Mouse (Mus musculus): ENCODE measurements around the gene Tmem273.

The Tmem273 gene

GRCm38 (mm10) chr14:32785556-32786130, at the start of gene Tmem273:
TSS of gene Tmem273 (plus strand) at chr14:32785963.
- DNase-seq = no peak

GRCm38 (mm10) chr14:32736561-32736960, 49.2 kb upstream of the Tmem273 start:
- DNase-seq = no peak

- DNase-seq = no peak
Measured at GRCm38 (mm10) chr14:32738586-32738985, 47.2 kb upstream of the Tmem273 start.

- DNase-seq = no peak
Measured at GRCm38 (mm10) chr14:32748519-32748918, 37.2 kb upstream of the Tmem273 start.

DNA sequence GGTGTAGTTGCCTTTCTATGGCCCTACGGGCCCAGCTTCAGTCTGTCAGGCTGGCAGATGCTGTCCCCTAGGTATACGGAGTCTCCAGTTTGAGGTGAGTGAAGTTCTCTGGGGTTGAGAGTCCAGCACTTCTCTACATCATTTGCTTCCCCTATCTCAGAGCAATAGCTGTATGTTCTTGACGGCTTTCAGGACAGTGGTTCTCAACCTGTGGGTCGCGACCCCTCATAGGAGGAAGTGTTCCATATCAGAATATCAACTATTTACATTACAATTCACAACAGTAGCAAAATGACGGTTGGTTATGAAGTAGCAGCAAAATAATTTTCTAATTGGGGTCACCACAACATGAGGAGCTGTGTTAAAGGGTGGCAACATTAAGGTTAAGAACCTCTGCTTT, 35.0 kb upstream of the Tmem273 start:
- no peak for DNase-seq

- DNase-seq = no peak
Measured at GRCm38 (mm10) chr14:32754286-32754685, 31.5 kb upstream of the Tmem273 start.

DNA sequence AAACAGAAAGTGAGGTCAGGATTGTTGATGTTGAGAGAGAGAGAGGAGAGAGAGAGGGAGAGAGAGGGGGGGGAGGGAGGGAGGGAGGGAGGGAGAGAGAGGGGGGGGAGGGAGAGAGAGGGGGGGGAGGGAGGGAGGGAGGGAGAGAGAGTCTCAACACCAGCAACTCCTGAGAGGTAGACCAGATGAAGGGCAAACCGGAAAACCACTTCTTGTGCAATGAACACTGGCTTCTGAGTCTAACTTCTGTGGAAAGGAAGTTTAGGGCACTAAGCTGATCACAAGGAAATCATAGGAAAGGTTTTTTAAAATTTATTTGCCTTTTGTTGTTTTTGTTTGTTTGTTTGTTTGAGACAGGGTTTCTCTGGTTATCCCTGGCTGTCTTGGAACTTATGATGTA, 23.6 kb upstream of the Tmem273 start:
- DNase-seq = no peak

DNA sequence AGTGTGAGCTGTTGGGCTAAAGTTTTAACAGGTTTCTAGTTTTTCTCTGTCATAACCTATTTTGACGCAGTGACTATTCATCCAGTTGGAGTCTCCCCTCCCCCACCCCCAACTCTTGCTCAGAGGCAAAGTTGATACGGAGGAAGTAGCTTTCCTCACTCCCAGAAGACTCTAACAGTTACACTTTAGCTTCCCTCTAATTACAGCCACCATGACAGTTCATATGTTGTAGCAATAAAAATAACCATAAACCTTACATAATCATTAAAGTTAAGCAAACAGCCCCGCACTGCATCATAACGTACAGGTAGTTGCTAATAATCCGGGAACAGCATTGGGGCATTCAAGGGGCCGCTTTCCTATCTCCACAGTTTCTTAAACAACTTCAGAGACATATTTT, 15.2 kb upstream of the Tmem273 start:
- no peak for DNase-seq

DNA sequence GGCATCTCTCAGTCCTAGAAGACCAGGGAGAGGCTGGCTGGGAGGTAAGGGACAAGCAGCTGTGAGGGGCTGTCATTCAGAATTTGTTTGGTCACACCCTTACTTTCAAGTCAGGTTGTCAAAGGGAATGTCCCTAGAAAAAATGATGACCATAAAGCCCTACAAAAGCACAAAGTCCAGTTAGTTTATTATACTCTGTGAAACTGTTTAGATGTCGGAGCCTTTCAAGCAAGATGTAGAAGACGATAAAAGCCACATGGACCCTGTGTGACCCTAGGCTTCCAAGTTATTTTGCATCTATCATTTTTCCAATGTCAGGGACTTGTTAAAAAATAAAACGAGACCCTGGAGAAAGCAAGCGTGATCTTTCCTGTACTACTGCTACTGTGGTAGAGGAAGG, 13.7 kb upstream of the Tmem273 start:
- no peak for DNase-seq

- peak; percentile 8 for DNase-seq
Measured at GRCm38 (mm10) chr14:32772791-32773190, 13.0 kb upstream of the Tmem273 start.

DNA sequence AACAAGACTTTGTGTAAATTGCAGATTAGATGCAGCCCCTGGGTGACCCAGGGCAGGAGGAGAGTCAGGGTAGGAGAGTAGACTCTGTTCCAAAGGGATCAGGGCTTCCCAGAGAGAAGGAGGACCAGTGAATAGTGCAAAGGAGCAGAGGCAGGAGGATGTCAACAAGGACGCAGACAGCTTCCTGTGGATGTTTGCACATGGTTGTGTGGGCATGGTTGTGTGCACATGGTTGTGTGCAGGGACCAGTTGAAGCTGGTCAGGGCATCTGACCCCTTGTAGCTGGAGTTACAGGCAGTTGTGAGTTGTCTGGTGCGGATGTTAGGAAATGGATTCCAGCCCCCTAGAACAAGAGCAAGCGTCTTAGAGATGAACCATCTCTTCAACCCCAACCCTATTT, 12.3 kb upstream of the Tmem273 start:
- no peak for DNase-seq

- no peak for DNase-seq
Measured at GRCm38 (mm10) chr14:32776077-32776476, 9.7 kb upstream of the Tmem273 start.

- DNase-seq = no peak
Measured at GRCm38 (mm10) chr14:32778362-32778761, 7.4 kb upstream of the Tmem273 start.

- DNase-seq = no peak
Measured at GRCm38 (mm10) chr14:32782866-32783265, 2.9 kb upstream of the Tmem273 start.

- no peak for DNase-seq
Measured at GRCm38 (mm10) chr14:32784130-32784747, 1.5 kb upstream of the Tmem273 start.

DNA sequence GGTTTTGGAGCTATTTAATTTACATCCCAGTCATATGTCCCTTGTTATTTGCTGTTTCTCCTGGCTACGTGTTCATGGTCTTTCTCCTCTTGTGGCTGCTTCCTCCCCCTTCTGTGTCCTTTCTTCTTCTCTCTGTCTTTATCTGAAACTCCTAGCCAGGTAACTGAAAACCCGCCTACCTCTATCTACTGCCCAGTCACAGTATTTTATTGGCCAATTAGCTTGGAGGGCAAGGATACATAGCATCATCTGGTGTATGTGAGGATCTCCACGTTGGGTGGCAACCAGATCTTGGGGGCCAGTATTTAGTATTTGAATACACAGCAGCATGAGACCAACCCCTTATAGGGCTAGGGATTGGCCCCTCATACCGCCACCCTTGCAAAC, 1.0 kb upstream of the Tmem273 start:
- no peak for DNase-seq

DNA sequence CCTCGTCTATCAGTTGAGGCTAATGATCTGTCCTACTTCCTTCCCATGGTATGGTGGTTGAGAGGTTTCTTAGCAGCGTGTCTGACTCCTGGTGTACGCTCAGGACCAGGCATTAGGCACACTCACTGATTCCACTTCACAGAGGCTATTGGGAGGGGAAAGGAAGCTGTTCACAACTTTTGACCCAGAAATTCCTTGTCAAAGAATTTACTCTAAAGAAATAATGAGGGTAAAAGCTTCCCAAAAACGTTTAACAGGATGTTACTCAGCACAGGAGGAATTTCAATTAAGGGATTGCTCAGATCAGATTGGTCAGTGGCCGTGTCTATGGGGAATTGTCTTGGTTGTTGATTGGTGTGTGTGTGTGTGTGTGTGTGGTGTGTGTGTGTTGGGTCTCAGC, 1.9 kb downstream of the Tmem273 start:
- DNase-seq = no peak

DNA sequence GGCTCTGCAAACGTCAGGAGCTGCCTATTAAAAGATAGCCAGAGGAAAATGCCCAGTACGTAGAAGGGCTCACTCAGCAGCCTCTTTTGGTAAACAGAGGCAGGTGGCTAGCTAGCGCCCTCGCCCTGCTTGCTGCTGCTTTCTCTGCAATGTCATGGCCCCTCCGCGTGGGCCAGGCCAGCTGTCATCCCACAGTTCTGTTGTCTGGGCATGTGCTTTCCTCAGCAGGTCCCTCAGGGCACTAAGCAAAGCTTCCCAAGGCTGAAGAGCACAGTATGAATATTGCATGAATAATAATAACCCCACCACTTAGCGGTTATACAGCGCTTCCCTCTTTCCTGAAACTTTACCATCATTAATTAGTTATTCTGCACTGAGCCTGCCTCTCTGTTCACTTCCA, 10.6 kb downstream of the Tmem273 start:
- DNase-seq = no peak

- no peak for DNase-seq
Measured at GRCm38 (mm10) chr14:32797803-32798202, 12.0 kb downstream of the Tmem273 start.

DNA sequence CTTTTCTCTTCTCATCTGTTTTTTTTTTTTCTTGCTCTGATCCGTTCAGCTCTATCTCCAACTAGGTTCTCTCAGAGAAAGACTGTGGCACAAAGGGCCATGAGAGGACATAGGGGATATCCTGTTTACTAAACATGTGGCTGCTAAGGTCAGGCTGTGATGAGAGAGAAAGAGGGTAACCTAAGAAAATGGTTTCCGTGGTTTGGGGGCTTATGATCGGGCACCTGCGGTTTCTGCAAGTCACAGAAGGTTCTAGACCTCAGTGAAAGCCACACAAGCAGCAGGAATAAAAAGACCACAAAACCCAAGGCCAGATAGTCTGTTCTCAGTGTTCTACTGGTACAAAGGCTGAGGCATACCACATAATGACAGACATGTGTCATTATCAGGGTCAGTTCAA, 12.6 kb downstream of the Tmem273 start:
- no peak for DNase-seq

GRCm38 (mm10) chr14:32800048-32800447, 14.3 kb downstream of the Tmem273 start:
- no peak for DNase-seq

DNA sequence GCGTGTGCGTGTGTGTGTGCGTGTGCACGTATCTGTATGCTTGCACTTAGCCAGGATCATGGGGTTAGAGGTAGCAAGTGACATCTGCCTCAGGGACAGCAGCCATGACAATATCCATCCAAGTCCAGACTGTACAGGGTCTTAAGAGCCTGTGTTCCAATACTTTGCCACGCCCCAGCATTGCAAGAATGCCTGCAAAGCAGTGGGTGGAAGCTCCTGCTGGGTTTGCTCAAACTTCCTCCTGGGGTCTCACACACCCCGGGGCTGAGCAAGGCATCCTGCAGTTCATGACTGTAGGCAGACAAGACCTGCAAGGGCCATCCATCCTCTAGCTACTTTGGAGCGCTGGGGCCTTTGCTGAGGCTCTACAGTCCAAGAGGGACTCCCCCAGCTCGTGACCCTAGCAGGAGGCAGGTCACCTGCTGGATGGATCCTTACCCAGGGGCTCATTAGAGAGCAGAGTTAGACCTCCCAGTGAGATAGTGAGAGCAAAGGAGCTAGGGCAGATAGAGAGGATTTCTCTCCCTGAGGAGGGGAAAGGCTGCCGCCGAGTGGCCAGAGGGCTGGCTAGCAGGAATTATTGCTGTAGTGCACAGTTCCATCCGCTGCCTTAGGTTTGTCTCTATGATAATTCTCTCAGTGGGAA, 15.4 kb downstream of the Tmem273 start:
- DNase-seq = peak; percentile 6

- no peak for DNase-seq
Measured at GRCm38 (mm10) chr14:32801662-32802024, 15.9 kb downstream of the Tmem273 start.

GRCm38 (mm10) chr14:32810111-32810510, 24.3 kb downstream of the Tmem273 start:
- DNase-seq = no peak

DNA sequence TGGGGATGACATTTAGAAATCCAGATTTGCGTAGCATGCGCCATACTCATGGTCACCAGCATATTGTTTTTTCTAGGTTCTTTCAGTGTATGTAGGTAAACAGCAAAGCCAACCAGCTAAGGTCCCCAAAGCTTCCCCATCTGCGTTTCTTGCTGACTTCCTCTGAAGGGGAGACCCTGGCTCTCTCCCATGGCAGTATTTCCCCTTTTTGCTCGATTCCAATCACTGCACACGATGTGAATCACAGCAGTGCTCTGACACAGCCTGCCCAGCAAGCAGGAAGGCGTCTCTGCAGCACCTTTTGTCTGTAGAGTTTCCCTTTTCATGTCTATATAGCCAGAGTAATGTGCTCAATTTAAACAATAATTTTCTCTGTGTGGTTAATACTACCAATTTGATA, 26.7 kb downstream of the Tmem273 start:
- DNase-seq = no peak

Measured in thymus, postnatal 14 days (tissue).